Mouse (Mus musculus): ENCODE data around the gene Capn15.
A peak's percentile ranks its signal among the peaks of the same experiment; 100 is the strongest.

The Capn15 gene

GRCm38 (mm10) chr17:25985306-25986294 lies at the start of gene Capn15:
Gene Capn15, minus strand, starts transcription at chr17:25985796.
- peak; percentile 98 for DNase-seq (ENCODE audit: low read depth)

DNA sequence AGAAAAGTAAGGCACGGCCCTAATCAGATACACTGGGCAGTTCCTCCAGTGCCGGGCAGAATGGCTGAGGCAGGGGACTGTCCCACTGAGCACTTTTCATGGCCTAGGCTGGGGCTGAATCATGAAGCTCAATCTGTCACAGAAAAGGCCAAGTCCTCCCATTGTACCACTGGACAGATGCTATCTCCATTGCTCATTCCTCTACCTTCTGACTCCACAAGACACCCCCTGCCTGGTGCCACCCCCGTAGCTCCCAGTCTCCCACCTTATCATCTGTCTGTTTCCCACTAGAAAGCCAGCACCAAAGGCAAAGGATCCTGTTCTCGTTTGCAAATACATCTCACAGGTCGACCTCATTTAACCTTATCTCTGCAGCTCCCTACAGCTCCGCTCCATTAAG lies 46.4 kb upstream of the Capn15 start:
- DNase-seq (ENCODE audit: low read depth): no peak

GRCm38 (mm10) chr17:26031583-26031982 lies 46.0 kb upstream of the Capn15 start:
- DNase-seq (ENCODE audit: low read depth): no peak

GRCm38 (mm10) chr17:26028261-26028660 lies 42.7 kb upstream of the Capn15 start:
- no peak for DNase-seq (ENCODE audit: low read depth)

DNA sequence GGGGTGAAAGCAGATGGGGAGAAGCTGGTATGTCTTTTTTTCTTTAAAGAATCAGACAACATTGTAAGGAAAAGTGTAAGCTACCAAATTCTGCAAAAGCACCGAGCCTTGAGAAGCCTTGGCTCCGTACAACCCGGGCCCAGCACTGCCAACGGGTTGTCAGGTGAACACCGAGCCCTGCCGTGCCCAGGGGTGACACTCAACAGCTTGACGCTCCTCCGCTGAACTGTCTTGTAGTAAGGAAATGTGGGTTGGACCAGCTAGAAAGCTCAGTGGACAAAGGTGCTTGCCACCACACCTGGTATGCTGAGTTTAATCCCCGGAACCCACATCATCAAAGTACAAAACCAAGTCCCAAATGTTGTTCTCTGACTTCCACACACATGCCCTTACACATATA lies 39.1 kb upstream of the Capn15 start:
- DNase-seq (ENCODE audit: low read depth): no peak

DNA sequence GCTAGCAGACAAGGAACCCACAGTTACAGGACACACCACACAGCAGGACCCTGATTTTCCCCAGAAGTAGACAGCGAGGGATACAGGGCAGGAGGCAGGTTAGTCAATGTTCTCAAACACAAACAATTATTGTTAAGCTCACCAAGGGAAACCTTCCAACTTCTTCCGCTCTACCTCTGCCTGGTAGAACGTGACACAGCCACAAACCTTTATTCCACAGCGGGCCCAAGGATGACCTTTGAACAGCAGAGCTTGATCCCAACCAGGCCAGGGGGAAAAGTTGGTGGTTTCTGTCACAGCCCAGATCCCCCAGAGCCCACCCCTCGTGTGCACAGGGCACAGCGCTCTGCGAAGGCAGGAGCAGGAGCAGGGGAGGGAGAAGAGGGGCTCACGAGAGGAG lies 38.4 kb upstream of the Capn15 start:
- no peak for DNase-seq (ENCODE audit: low read depth)

GRCm38 (mm10) chr17:26023181-26023580 lies 37.6 kb upstream of the Capn15 start:
- no peak for DNase-seq (ENCODE audit: low read depth)

DNA sequence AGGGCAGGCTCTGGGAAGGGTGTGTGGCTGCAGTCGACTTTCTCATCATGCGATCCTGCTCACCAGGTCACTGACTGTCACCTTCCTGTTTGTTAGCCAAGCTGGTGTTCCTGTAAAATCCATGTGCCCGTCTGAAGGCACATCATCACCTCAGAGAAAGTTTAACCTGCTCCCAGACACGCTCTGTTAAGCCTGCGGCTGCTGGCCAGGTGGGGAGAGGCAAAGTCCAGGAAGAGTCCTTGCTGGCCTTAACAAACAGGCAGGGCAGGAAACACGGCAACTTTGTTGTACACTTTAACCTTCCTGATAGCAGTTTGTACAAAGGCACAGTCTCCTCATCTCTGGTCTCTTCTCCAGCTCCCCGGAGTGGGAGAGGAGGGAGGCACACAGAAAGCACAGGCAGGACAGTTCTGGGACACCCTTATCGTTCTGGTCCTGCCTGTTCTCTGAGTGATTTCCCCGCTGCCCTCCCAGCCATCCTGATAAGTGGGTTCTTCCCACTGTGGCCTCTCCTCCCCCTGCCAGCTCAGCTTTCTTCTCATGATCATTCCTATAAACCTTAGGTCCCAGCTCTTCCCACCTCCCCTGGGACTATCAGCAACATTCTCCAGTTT lies 36.2 kb upstream of the Capn15 start:
- no peak for DNase-seq (ENCODE audit: low read depth)

DNA sequence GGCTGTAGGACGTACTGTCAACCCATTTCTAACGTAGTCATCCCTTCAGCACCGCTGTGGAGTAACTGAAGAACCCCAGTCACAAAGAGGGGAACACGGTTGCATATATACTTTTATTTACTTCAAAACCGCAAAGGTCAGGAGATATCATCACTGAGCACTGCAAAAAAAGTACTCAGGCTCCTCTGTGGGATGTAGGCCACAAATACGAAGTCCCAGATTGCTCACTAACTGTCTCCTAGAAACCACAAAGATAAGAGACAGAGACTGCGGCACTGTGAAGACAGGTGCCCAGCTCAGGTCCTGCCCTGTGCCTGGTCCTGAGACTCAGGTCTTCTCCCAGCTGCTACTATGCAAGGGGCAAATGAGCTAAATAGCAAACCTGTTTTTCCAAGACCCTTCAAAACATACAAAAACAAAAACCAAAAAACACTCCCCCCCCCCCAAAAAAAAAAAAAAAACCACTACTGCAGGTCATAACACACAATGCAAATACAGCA lies 35.3 kb upstream of the Capn15 start:
- DNase-seq (ENCODE audit: low read depth): no peak

DNA sequence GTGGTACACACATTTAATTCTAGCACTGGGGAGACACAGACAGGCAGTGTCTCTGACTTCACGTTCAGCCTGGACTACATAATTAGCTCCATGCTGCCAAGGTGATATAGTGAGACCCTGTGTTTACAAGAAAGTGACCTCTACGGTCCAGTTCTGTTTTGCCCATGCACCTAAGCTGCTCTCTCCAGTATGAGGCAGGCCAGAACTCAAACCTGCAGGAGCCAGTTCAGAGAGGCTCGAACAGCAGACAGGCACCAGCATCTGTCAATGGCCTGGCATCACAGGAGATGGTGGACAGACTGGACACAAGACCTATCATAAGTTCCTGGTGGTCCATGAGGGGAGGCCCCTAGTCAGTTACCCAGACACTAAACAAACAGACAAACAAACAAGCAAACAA lies 32.8 kb upstream of the Capn15 start:
- DNase-seq (ENCODE audit: low read depth): no peak

DNA sequence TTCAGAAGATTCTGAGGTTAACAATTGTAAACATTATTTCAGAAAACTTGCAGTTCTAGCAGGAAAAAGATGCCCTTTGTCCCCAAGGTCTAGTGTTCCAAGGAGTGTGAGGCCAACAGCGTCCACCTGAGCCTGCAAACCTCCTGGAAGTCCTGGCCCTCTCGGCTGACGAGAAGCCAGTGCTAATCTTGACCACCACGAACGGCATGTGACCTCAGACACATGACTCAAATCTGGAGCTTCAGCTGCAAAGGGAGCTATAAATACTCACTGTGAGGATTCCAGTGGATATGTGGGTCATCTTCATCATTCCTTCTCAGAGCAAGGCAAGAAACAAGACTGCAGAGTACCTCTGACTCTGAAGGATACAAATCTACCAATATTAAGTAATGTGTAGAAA lies 32.4 kb upstream of the Capn15 start:
- peak; percentile 29 for DNase-seq (ENCODE audit: low read depth)

- no peak for DNase-seq (ENCODE audit: low read depth)
These were observed 31.4 kb upstream of the Capn15 start for GRCm38 (mm10) chr17:26017021-26017420.

GRCm38 (mm10) chr17:26013711-26014110 lies 28.1 kb upstream of the Capn15 start:
- no peak for DNase-seq (ENCODE audit: low read depth)

DNA sequence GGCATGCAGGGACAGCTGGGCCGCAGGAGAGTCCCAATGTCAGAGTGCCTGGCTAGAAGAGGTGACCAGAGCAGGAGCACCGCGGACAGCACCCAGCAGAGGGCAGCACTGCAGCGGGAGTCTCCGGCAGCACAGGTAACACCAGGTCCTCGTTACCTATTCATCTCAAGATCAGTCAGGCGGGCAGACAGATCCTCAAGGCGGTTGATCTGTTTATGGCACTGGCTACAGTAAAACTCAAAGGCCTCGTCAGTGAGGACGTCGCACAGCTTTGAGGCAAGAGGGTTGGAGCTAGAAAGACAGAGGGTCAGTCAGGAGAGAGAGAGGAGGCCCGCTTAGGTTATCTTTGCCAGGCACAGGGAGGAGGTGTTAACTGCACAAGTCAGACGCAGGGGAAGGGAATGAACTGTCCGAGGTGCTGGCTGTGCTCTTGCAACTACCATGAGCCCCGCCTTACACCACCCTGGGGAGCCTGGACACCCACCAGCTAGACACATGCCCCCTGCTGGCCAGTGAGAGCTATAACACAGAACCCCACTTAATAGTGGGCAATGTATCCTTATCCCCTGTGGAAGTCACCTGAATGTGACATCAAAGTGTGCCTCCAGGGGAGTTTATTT lies 26.4 kb upstream of the Capn15 start:
- DNase-seq (ENCODE audit: low read depth): peak; percentile 93

DNA sequence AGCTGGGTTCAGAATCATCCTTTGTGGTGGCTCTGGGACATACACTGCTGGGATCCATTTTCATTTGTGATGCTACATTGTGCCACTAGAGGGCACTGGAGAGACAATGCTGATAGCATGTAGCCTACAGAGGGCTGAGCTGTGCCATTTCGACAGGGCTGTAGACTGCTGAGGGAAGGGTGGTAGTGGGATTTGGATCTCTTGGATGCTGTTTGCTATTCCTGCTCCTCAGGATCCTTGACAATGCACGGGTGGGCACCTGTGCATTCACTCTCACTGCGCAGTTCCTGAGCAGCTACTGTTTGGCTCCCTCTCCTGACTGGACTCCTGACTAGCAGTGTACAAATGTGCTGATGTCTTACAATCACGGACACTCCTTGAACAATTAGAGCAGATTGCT lies 23.9 kb upstream of the Capn15 start:
- peak; percentile 91 for DNase-seq (ENCODE audit: low read depth)

DNA sequence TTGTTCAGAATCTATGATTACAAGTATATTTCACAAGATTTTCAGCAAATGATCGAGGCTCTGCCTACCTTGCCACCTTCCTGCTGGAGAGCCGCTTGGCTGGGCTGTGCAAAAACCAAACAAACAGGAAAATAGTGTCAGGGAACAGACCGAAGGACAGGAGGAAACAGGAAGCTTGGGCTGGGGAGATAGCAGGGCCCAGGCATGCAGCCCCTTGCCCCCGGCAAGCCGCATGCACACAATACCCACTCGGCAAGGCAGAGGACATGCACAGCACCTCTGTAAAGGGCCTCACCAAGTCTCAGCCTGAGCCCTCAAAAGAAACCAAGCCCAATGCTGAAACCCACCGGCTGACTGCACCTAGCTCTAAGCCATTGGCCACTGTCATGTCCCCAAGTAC lies 23.2 kb upstream of the Capn15 start:
- no peak for DNase-seq (ENCODE audit: low read depth)

DNA sequence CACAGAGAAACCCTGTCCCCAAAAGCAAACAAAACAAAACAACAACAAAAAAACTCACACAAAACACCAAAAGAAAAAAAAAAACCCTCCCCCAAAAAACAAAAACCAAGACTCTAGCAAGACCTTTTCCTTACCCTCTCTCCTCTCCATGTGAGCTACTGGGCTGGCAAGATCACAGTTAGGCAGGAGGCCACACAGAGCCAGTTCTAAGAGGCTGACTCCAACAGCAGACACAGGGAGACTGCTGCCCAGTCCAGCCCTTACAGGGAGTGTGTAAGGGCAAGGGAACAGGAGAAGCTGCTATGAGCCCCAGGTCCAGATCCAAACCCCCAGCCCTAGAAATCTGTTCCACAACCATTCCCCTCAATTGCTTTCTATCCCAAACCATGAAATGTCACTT lies 22.7 kb upstream of the Capn15 start:
- DNase-seq (ENCODE audit: low read depth): no peak

- no peak for DNase-seq (ENCODE audit: low read depth)
These were observed 22.1 kb upstream of the Capn15 start for GRCm38 (mm10) chr17:26007646-26008045.

DNA sequence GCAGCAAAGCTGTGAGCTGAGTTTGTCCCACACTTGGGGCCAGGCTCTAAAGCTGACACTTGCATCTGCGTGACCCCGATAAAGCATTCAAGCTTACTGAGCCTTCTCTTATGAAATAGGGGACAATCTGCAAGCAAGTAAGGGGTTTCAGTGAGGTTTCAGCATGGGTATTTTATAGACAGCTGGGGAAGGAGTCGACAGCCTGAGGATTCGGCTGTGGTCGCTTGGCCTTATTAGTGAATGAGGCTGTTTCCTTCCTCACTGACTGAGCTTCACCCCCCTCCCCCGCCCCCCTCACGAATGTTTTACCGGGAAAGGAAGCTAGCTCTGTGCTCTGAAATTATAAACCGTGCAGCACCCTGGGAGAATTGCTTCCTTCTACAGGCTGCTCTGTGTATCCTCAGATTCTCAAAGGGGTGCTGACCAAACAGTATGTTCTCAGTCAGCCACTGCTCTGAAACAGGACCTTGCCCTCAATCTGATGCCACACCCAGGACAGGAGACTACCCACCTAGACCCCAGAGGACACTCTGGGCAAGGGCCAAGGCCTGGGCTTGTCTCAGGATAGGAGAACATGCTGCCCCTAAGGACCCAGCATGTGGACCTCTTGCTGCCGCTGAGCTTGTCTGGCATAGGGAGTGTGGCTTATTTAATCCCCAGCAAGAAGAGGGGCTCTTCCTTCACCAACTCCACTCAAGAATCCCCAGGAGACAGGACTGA lies 20.3 kb upstream of the Capn15 start:
- no peak for DNase-seq (ENCODE audit: low read depth)

DNA sequence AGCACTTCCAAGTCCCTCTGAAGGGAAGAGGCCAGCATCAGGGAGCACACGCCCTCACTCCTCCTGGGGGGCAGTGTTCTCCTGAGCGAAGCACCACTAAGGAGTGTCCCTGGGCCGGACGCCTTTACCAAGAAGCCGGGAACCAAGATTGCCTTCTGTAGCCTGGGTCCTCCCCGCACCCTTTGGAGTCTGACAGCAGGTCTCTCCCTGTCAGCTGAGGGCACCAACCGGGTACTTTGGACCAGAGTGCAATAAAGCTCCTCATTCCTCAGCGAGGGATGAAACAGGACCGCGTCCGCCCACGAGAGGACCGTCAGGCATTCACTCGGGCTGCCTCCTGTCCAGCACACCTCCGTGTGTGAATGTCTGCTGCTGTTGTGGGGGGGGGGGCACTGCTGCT lies 19.1 kb upstream of the Capn15 start:
- DNase-seq (ENCODE audit: low read depth): no peak

- no peak for DNase-seq (ENCODE audit: low read depth)
These were observed 18.3 kb upstream of the Capn15 start for GRCm38 (mm10) chr17:26003864-26004263.

DNA sequence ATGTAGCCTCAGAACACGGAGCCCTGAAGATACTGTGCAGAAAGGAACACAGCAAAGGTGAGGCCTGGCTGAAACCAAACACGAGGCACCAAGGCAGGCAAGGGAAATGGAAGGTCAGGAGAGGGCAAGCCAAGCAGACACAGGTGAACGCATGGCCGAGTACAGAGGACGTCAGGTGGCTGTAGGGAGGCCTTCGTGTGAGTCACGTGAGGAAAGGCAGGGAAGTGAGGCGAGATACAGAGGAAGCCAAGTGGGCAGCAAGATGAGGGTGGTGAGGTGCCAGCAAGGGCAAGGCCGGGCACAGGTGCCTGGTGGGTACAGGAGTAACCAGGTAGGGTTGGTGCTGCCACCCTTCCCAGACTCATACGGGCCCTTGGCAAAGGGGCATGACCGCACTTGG lies 12.8 kb upstream of the Capn15 start:
- no peak for DNase-seq (ENCODE audit: low read depth)

Data from NIH3T3 (cell line).